Mouse (Mus musculus) frontal cortex, postnatal 14 days (tissue): Measurements from ENCODE around the gene Ggact.

Source experiments
- DNase-seq, 2 experiments: peaks; one replicate each; pipeline ENCODE4 v3.0.0; 2022; ENCODE audit warnings: low spot score in 2 of 2

The Ggact gene

DNA sequence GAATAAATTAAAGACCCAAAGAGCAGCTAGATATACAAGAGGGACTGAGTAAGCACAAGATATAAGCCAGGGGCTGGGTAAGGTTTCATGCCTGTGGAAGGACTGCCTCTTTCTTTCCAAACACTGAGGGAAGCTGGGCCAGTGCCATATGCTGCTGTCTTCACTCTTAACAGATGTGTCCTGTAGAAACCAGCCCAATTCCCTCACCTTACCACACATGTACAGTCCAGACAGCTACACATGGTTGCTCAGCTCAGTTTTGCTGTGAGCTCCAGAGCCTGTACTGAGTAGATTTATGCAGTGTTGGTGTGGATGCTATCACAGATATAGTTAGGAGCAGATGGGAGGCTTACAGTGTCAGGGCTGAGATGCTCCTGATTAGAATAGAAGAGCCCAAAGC lies 12.9 kb downstream of the Ggact start:
- no peak for DNase-seq

DNA sequence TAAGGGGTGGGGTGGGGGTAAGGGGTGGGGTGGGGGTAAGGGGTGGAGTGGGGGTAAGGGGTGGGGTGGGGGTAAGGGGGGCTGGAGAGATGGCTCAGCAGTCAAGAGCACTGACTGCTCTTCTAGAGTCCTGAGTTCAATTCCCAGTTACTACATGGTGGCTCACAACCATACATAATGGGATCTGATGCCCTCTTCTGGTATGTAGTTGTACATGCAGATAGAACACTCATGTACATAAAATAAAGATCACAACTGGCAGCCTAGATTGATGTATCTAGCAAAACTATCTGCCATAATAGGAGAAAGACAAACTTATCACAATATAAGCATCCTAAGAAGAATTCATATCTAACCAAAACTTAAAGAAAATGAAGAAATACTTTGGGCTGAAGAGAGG lies 15.0 kb downstream of the Ggact start:
- no peak for DNase-seq

DNA sequence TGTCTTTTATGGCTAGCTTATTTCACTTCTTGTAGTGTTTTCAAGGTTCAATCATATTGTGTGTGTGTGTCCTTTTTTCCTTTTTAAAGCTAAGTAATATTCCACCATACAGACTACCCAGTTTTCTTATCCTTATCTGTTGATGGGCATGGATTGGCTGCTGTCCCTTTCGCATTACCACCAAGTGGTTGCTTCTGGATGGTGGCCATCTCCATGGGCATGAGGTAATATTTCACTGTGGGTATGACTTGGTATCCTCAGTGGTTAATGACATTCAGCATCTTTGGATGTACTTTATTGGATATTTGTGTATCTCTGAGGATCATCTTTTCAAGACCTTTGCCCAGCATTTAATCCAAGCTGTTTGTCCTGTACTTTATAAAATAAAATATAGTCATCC lies 17.5 kb downstream of the Ggact start:
- no peak for DNase-seq

DNA sequence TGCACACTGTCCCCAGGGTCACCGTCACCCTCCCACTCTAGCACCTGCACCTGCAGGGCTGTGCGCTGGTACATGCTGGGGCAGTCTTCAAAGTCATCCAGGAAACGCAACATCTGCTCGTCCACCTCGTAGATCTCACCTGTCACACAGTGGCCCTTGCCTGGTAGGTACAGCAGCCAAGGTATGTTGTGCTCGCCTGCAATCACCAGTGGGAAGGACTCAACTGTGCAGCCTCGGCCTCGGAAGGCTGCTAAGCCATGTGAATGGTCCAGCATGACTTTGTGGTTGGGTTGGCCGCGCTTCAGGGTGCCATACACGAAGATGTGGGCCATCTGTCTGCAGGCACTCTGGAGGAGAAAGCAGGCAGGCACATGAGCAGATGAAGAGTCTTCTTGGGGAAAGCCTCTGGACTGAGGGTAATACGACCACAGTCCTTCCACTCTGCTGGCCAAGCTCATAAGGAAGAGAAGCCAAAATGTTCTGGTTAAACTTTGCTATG lies 22.0 kb downstream of the Ggact start:
- no peak for DNase-seq

DNA sequence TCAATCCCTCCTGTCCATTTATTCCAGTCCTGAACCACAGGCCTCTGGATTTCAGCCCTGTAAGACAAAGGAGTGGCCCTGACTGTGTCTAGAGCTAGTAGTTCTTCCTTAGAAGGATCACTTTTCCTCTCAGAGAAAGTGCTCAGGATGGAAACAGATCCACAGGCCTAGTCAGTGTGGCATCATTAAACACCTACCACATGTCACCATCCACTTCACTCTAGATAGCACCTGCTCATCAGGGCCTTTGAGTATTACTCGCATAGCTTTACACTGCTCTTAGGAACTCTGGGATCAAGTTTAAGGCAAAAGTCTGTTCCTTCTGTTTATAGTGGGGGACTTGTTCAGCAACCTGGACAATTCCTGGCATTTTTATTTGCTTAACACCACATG lies 25.1 kb downstream of the Ggact start:
- no peak for DNase-seq

DNA sequence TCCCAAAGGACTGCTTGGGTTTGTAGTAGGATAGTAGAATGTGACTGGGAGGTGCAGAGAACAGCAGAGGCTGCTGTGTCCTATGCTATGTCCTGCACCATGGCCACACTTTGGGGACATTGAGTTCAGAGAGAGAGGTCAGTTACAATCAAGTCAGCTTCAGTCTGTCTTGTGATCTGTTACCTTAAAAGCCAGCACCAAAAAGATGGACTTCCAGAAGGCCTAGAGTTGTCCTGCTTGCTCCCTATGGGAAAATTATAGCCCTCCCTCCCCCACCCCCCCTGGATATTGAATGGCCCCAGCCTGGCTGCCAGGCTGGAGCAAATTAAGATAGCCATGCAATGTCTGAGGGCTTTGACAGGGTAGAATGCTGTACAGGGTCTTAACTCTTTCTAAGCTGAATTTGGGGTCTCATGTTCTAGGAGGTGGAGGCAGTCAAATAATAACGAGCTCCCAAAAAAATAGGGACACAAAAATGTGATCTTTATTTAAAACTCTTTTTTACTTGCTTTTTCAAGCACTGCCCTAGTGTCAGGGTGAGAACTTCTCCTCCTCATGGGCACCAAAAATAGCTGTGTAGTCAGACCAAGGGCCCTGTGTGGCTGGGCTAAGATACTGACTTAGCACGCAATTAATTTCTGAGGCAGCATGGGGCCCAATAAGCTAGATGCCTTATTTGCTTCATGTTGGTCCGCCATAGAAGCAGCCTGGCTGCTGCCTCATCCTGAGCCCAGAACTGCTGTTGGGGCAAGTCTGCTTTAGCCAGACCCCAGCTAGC lies 25.7 kb downstream of the Ggact start:
- DNase-seq: no peak

DNA sequence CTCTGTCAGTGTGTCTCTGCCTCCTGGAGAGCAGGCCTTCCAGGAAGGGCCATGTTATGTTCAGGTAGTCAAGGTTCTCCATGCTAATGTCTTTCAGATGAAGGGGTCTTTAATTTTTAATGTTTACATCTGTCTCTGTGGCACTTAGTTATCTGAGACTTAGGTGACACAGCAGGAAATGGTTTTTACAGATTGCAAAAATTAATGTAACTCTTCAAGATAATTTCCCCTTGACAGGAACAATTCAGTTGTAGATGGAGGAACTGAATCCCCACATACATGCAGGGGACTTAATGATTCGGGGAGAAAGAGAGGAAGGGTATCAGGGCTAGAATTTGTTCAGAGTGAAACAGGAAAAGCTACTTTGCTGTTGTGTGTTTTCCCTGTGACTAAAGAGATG lies 26.3 kb downstream of the Ggact start:
- DNase-seq: no peak

DNA sequence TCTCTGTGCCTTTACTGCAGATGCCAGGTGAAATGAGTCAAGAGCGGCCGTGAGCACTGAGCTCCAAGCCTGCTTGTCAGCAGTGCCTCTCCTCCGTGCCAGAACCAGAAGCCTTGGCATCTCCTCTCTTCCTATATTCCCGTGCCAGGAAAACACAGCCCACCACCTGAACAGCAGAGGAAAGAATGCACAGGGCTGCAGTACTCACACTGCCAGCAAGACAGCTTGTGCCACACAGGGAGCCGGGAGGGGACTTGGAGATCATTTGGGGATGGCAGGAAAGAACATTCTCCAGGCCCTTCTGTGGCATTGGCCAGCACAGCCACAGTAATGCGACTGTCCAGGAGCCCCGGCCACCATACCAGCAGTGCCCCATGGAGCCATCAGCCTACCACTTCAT lies 27.7 kb downstream of the Ggact start:
- no peak for DNase-seq

DNA sequence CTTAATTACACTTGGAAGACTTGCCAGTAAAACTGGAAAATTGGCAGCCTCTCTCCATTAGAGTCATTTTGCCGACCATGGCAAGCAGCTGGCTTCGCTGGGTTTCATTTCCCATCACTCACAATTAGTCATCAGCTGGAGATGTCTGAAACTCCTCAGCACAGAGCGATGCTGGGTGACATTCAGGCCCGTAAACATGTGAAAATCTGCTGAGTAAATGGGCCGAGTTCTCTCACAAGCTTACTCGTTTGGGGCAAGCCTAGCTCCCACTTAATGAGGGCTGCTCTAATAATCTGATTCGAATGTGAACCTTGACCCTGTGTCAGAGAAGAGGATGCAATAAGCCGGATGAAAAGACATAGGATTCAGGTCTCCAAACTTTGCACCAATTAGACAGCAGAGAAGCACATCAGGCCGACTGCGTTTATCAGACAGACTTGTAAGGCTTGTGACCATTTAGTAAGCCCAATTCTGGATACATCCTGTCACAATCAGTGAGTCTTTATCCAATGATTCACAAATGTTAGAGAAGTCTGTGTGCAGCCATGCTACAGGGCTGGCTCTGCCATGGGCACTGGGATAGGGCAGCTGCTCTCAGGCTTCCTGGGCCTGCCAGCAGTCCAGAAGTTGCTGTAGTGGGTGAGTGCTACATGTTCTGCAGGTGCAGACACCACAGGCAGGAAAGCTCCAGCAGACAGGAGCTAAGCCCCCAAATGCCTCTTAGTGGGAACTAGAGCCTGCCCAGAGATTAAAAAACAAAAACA lies 29.6 kb downstream of the Ggact start:
- no peak for DNase-seq

DNA sequence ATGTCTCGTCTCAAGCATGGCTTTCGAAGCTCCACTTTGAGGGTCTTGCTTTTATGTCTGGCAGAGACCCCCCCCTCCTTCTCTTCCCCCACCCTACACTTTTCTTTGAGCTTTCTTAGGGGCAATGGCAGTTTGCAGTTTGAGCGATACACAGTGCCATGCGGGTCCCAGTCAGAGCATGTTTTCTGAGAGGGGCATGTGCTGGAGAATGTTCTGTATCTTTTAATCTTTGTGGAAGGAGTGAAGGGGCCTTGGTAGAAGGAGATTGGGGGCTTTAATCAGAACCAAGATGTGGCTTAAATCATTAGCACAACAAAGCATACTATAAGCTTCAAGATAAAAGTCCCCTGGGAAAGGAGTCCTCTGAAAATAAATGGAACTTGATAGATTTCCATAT lies 30.1 kb downstream of the Ggact start:
- DNase-seq: no peak

DNA sequence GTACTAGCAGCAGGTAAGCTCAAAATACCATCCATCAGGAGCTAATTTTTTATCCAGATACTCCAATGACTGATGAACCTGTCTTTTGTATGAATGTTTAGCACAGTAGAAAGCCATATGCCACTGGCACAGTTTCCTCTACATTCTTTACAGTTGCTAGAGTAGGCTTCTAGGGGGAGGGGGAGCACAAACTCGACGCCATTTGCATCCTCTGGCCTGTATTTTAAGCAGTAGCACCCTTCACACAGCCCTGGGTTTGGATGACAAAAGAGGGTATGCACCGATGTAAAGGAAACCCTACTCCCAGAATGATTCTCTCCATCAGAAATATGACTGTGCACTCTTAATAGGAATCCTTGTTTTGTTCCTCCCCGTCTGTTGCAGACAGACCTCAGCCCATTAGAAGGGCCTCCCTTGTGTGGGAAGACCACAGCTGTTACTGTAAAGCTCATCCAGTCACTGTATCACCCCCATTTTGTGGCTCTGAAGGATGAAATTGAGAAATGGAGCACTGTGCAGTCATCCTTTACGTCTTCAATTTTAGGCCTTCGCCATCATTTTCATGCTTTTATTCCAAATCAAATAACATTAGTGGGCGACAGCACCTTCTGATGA lies 30.7 kb downstream of the Ggact start:
- no peak for DNase-seq

DNA sequence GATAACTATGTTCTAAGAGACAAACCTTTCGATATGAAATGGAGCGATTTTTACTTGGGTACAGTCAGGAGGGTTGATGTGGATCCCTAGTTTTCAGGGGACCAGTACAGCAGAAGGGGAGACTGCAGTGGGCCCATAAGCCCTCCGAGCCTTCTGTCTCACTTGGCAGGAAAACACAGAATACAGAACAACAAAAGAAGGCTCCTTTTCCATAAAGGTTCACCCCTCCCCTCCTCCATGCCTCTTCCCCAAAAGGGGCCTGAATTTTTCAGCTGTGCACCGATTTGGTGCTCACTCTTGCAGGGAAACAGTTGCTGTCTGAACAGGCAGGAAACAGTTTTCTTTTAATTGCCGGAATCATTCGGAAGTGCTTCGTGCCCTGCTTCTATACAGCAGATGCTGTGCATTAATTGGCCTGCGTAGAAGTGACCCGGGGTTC lies 31.3 kb downstream of the Ggact start:
- no peak for DNase-seq

DNA sequence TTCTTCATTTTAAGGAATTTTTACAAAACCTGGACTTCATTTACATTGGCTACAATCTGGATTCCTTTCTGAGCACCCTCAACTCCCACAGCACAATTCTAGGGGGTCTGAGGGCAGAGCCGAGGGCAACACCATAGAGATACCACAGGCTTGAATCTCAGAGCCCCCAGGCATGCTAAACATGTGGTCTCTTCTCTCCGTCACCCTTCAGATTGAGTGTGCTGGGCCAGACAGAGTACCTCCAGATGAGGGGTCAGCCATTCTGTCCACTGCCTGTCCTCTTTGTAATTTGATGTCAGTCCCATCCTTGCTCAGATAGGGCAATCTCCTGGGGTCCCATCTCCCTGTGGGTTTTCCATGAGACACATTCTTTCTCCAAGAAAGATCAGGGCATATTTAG lies 31.9 kb downstream of the Ggact start:
- DNase-seq: no peak

DNA sequence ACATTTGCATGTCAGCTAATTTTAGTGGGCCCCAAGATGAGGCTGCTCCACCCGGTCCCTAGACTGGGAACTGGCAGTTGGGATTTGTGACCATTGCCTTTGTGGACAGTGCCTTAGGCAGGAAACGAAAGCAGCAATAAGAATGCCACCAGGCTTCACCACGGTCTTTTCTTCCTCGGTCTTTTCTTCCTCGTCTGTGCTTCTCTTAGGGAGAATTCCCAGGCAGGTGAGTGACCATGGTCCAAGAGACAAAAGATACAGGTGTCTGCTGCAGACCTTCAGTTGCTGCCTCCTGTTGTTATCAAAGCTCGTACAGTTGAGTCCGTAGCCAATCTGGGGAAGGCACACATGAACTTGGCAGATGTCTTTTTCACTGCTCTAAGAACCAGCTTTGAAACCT lies 33.3 kb downstream of the Ggact start:
- no peak for DNase-seq

DNA sequence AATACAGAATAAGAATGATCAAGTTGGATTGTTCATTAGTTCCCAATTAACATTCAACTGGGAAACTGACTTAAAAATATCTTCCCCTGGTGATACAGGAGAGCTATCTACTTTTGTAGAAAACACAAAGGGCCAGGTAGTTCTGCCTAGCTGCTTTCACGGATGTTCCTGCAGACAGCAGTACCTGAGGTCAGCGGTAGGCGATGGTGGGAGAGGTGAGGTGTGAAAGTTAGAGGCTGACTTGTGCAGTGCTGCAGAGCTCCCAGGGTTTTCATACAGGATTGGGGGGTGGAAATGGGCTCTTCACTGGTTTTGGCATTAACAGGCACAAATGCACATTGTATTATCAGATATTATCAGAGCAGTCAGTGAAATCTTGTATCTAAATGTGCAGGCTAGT lies 35.8 kb downstream of the Ggact start:
- no peak for DNase-seq

DNA sequence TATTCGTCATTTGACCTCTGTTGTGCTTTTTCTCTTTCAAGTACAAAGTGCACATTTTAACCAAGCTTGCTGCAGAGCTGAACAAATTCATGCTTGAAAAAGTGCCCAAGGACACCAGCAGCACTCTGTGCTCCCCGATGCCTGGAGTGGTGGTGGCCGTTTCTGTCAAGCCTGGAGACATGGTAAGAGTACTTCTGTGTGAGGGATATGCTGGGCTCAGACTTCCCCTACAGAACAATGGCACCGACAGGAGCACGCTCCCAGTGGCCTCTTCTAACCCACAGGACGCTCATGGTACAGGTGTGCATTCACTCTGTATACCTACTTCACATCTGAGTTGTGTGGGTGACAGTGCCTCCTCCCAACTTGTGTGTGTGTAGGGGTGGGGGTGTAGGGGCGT lies 36.8 kb downstream of the Ggact start:
- no peak for DNase-seq

DNA sequence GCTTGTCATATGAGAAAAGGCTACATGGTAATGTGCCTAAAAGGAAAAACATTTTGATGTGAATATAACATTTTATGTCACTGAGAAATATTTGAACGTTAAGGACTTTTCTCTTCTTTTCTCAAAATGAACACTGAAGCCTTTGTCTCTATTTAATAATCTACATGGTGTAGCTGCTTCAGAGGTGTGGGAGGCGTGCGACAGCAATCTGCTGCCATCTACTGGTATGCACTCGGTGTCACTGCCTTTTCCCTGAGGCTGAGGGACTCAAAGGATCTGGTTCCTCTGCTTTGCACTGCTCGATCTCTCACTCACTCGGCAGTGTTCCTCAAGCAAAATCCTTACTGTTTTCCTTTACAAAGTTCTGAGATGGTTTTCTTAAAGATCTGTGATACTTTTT lies 37.4 kb downstream of the Ggact start:
- peak; percentile 72 to 81 for DNase-seq

DNA sequence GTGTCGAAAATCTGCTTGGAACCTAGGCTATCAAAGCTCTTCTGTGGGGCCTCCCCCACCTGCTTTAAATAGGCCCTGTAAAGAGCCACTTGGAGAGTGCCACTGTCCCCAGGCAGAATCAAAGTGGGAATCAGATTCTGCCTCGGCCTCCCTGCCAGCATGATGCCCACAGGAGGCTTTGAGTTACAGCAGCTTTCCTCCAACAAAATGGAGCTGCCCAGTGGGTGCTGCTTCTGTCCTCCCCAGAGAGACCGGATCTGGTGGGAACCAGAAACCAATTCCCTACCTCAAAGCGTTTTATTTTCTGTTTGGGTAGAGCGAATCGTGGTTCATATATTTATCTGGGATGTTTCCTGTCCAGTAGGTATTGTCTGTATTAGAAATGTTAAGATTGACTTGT lies 37.9 kb downstream of the Ggact start:
- DNase-seq: no peak

DNA sequence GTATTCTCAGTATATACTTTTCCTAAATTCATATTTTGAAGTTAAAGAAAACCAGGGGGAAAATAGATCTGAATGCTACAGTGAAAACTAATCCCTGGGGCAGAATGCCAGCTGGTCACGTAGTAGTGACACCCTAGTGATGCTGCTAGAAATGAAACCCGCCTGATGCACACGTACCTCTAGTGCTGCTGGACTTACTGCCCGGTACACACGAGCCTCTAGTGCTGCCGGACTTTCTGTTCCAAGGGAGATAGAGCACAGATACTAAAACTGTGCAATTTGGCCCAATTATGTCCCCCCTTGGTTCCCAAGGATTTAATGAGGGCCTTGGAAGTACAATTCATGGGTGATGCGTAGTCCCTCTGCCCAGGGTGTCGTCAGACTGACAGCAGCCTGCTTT lies 38.5 kb downstream of the Ggact start:
- no peak for DNase-seq

DNA sequence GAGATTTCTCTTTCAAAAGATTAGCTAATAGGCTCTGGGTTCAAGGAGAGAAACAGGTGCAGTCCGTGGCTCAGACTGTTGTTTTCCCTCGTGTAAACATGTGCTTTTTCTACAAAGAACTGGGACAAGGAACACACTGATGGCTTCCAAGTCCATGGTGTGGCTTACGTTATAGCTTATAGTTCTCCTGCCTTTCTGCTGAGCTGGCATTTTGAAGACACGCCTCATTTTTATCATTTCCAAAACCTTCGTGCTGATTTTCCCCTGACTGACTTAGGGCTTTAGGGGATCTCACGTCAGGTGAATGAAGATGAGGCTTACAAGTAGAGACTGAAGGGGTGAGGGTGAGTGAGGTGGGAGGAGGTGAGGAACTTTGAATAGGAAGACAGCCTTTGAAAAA lies 40.9 kb downstream of the Ggact start:
- DNase-seq: no peak

DNA sequence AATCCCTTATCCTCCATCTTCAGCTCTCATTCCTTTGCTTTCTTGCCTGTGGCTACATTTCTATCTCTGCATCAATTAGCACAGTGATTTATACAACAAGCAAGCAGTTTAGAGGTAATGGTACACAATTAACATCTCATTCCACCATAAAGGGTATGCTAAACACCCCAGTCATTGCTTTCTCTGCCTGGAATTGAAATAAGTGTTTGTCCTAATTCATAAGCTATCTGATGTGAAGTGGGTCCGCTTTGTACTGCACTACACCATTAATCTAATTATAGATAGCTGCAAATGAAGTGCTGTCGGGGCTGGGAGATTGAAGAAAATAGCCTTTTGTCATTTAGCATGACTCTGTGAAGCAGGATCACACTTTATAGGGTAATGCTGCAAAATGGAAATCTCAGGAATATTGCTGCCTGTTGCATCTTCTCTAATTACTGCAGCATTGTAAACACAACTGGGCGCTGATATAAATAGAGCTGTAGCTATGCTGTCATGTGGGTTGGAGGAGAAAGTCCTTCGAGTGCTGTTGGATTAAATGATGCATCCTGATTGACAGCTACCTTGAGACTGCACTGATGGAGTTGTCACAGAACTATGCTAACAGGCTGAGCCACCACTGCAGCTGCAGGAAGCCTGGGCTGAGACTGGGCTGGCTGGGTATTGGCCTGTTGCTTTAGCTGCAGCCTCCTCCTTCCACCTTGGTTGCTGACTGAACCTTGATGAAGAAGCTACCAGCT lies 41.5 kb downstream of the Ggact start:
- no peak for DNase-seq

DNA sequence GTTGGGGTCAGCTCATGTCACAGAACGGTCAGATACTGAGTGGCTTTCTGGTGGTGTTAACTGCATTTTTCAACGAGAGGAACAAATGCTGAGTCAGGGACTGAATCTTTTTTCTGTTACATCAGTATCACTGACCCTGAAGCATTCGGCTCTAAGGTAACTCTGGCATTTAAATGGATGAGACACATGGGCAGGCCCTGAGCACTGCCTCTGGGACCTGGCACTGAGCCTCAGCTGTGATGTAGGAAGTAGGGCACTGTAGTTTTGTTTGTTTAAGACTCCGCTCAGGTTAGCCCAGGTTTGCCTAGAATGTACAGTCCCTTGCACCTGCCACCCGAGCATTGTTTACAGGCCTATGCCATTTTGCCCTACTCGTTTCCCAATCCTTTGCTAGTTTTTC lies 43.7 kb downstream of the Ggact start:
- no peak for DNase-seq
